Mouse (Mus musculus): ENCODE measurements around the gene Rab7. TPM values are rescaled to one million over a fixed set of nuclear protein-coding genes. Genes with fewer than 3 reads are reported as not detected.
"Not testable (repeated sequence)": the region's sequence is repeated elsewhere in the genome, so short reads cannot be mapped to it uniquely, and the experiment has no call there.

The Rab7 gene
- total RNA-seq, 2 experiments from 2014 or later: 253 to 304 TPM

- intact Hi-C loops (cut with DNase I): no loop called here
- no peak for DNase-seq
Observed at GRCm38 (mm10) chr6:88009209-88009608, 35.9 kb downstream of the Rab7 start.

GRCm38 (mm10) chr6:88004773-88005172 lies 40.3 kb downstream of the Rab7 start:
- intact Hi-C loops (cut with DNase I); DNase-seq: not testable (repeated sequence)

GRCm38 (mm10) chr6:88003439-88003838 lies 41.6 kb downstream of the Rab7 start:
- no peak for DNase-seq
- intact Hi-C loops (cut with DNase I): no loop called here

GRCm38 (mm10) chr6:87998358-87998757 lies 46.7 kb downstream of the Rab7 start:
- no peak for DNase-seq
- intact Hi-C loops (cut with DNase I): loop anchor here (5.0 kb wide), 2 partner anchors 111 to 236 kb away; partner anchors contain the start of gene Copg1

- intact Hi-C loops (cut with DNase I): loop anchor here (2.0 to 5.0 kb wide), 3 partner anchors 91 to 235 kb away; partner anchors contain the start of gene Copg1
- DNase-seq: peak; percentile 76 to 81
Observed at GRCm38 (mm10) chr6:87997706-87998265, 47.3 kb downstream of the Rab7 start.

- no peak for DNase-seq
Observed at GRCm38 (mm10) chr6:87996606-87997005, 48.5 kb downstream of the Rab7 start.

GRCm38 (mm10) chr6:87995519-87995918 lies 49.6 kb downstream of the Rab7 start:
- intact Hi-C loops (cut with DNase I): loop anchor here (5.0 kb wide), 2 partner anchors 108 to 233 kb away; partner anchors contain the start of gene Copg1

More at GRCm38 (mm10) chr6:87996606-87997005, 48.5 kb downstream of the Rab7 start:
- intact Hi-C loops (cut with DNase I): loop anchor here (2.0 to 5.0 kb wide), 3 partner anchors 90 to 234 kb away; partner anchors contain the start of gene Copg1

GRCm38 (mm10) chr6:87993790-87994571 lies 51.1 kb downstream of the Rab7 start:
- no peak for DNase-seq
- intact Hi-C loops (cut with DNase I): no loop called here

More at GRCm38 (mm10) chr6:87995519-87995918, 49.6 kb downstream of the Rab7 start:
- DNase-seq: no peak

- intact Hi-C loops (cut with DNase I): no loop called here
- DNase-seq: peak; percentile 27 to 40
Observed at GRCm38 (mm10) chr6:87992733-87993132, 52.3 kb downstream of the Rab7 start.

- intact Hi-C loops (cut with DNase I): no loop called here
- no peak for DNase-seq
Observed at GRCm38 (mm10) chr6:87991886-87992285, 53.2 kb downstream of the Rab7 start.

GRCm38 (mm10) chr6:87991216-87991615 lies 53.9 kb downstream of the Rab7 start:
- intact Hi-C loops (cut with DNase I): no loop called here
- DNase-seq: no peak

- intact Hi-C loops (cut with DNase I): loop anchor here (5.0 kb wide), 1 partner anchor 70 kb away; the partner anchor contains the start of gene Hmces
- no peak for DNase-seq
Observed at GRCm38 (mm10) chr6:87982506-87982905, 62.6 kb downstream of the Rab7 start.

- DNase-seq: peak; percentile 65
- intact Hi-C loops (cut with DNase I): loop anchor here (5.0 kb wide), 1 partner anchor 69 kb away; the partner anchor contains the start of gene Hmces
Observed at GRCm38 (mm10) chr6:87981547-87982256, 63.4 kb downstream of the Rab7 start, which contains the start of gene H1fx. Gene H1fx, minus strand, starts transcription at chr6:87981637.

GRCm38 (mm10) chr6:87981030-87981485 lies 64.0 kb downstream of the Rab7 start:
- intact Hi-C loops (cut with DNase I): loop anchor here (5.0 kb wide), 1 partner anchor 69 kb away; the partner anchor contains the start of gene Hmces
- peak; percentile 23 to 28 for DNase-seq

- intact Hi-C loops (cut with DNase I): loop anchor here (5.0 kb wide), 1 partner anchor 68 kb away; the partner anchor contains the start of gene Hmces
- DNase-seq: peak; percentile 27 to 28
Observed at GRCm38 (mm10) chr6:87980374-87981029, 64.6 kb downstream of the Rab7 start.

GRCm38 (mm10) chr6:87979728-87980127 lies 65.3 kb downstream of the Rab7 start:
- DNase-seq: no peak
- intact Hi-C loops (cut with DNase I): loop anchor here (5.0 kb wide), 1 partner anchor 67 kb away; the partner anchor contains the start of gene Hmces

- intact Hi-C loops (cut with DNase I): no loop called here
Observed at GRCm38 (mm10) chr6:87970041-87970440, 75.0 kb downstream of the Rab7 start.

GRCm38 (mm10) chr6:87962457-87962856 lies 82.6 kb downstream of the Rab7 start:
- DNase-seq; intact Hi-C loops (cut with DNase I): not testable (repeated sequence)

More at GRCm38 (mm10) chr6:87970041-87970440, 75.0 kb downstream of the Rab7 start:
- DNase-seq: no peak
